Mouse (Mus musculus): ENCODE results near the gene A630001G21Rik. TPM values are rescaled to one million over a fixed set of nuclear protein-coding genes. Genes with fewer than 3 reads are reported as not detected.
"Not testable (repeated sequence)": the region's sequence is repeated elsewhere in the genome, so short reads cannot be mapped to it uniquely, and the experiment has no call there.

The A630001G21Rik gene
- 59.3 and 63.8 TPM in 2 replicates for total RNA-seq (2015)
- total RNA-seq (2017): 51.5 and 56.9 TPM in 2 replicates

DNA sequence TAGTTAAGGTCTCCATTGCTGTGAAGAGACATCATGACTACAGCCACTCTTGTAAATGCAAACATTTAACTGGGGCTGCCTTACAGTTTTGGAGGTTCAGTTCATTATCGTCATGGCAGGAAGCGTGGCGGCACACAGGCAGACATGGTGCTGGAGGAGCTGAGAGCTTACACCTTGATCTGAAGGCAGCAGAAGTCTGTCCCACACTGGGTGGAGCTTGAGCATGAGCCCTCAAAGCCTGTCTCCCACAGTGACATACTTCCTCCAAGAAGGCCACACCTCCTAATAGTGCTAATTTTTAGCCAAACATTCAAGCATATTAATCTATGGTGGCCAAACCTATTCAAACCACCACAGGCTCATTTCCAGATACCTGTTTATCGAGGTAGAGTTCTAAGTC is at the start of gene A630001G21Rik:
Gene A630001G21Rik (minus strand): TSS at position 208 of the 400 bp plus-strand sequence.
- ATAC-seq (ENCODE audit: poor library complexity, severe bottlenecking): no peak

DNA sequence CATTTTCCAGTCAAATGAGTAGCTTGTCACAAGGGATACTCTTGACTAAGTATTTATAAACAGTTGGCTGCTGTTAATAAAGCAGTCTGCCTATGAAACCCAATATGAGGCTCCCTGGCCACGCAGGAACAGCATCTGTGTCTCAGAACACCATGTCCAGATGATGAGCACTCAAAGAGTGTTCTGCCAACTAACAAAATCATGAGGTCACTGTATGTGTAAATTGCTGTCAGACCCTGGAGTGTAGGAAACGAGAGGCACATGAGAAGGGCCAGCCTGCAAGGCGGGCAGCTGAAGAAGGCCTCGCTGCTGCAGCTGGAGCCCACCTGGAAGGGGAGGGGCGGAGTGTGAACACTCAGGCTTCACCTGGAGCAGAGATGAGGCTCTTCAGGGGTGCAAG is 48.7 kb upstream of the A630001G21Rik start:
- no peak for ATAC-seq (ENCODE audit: poor library complexity, severe bottlenecking)

DNA sequence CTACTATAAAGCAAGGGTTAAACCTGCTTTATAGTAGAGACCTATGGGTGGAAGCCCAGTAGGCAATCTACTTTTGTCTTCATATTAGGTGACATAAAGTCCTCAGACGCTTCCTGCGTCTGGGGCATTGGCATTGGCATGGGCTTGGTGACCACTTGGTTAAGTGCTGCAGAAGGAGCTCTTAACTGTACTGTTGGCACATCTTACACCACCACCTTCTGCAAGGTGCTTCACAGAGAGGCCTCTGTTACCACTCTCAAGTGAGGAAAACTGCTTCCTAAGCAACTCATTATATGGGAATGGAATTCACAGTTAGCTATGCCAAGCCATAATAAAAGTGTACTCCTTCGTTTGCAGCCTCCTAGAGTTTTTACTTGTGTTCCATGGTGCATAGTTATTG is 46.5 kb upstream of the A630001G21Rik start:
- no peak for ATAC-seq (ENCODE audit: poor library complexity, severe bottlenecking)

DNA sequence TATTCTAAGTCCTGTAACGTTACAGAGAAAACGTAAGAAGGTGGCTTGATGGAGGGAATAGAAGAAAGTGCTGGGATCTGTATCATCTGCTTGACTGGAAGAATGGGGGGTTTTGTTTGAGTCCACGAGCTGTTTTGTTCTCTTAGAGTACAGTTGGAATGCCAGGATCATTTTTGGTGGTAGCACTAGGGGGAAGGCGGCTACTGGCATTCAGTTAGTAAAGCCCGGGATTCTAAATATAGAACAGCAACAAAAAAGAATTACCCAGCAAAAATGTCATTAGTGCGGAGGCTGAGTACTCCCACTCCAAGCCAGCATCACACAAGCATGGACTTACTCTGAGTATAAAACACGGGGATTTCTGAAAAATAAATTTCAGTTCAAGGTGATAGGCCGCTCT is 43.8 kb upstream of the A630001G21Rik start:
- no peak for ATAC-seq (ENCODE audit: poor library complexity, severe bottlenecking)

DNA sequence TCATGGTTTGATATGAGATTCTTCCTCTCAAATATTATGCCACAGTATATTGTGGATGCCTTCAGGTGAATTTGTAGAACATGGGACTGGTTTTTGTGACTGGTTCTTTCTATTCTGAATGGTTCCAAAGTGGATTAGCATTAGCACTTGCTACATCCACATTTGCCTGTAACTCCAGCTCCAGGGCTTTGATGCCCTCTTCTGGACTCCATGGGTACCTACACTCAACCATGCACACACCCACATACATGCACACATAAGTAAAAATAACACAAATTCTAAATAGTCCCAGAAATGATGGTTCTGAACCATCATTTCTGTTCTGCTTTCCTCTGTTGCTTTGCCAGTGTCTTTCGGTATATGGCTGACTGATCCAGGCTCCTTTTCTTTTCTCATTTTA is 41.3 kb upstream of the A630001G21Rik start:
- ATAC-seq (ENCODE audit: poor library complexity, severe bottlenecking): no peak

DNA sequence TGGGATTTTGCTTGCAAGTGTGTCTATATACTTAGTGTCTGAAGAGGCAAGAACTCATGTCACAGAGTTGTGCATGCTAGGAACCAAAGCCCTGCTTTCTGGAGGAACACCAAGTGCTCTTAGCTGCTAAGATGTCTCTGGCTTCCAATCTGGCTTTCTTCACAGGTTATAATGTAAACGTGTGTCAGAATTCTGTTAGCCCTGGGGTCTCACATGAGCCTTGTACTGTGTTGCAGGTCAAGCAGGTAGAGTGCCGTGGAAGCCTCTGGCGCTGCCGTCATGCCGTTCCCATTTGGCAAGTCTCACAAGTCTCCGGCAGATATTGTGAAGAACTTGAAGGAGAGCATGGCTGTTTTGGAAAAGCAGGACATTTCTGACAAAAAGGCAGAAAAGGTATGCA is 39.7 kb upstream of the A630001G21Rik start:
- ATAC-seq (ENCODE audit: poor library complexity, severe bottlenecking): no peak

DNA sequence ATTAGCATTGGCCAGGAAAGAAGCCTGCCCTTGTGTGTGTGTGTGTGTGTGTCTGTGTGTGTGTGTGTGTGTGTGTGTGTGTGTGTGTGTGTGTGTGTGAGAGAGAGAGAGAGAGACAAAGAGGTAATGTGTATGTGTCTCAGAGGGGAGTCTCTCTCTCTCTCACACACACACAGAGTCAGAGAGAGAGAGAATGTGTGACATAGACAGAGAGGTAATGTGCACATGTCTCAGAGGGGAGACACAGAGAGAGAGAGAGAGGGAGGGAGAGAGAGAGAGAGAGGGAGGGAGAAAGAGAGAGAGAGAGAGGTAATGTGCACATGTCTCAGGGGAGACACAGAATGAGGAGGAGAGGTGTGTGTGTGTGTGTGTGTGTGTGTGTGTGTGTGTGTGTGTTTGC is 35.8 kb upstream of the A630001G21Rik start:
- ATAC-seq (ENCODE audit: poor library complexity, severe bottlenecking): not testable (repeated sequence)

DNA sequence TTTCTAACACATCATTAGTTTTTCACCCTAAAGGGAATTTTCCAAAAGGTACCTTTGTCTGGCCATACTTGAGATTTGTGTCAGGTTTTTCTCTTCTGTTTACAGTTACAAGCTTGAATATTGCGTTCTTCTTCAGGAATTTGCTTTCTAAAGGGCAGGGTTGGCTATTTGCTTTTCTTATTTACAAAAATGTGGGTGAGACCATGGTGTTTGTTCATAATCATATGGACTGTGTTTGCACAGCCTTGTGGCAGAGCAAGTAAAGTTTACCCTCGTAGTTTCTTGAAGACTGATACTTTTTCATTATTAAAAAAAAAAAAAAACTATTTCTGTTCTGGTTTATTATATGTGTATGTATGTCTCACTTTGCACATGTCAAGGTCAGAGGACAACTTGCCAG is 32.3 kb upstream of the A630001G21Rik start:
- no peak for ATAC-seq (ENCODE audit: poor library complexity, severe bottlenecking)

DNA sequence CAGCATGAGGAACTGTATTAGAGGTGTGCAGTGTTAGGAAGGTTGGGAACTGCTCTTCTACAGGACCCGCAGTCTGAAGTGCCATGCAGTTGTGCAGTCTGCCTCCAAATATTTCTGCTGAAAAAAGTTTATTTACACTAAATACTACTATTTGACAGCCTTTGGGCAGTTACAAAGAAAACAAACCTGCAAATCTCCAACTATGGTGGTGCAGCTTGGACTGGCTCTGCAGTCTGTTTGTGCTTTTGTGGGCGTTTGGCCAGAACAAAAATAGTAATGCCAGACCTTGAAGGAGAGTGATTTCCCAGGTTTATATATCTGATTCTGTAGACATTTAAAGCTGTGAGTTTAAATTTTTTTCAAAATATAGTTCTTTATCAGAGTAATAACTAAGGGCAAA is 31.9 kb upstream of the A630001G21Rik start:
- ATAC-seq (ENCODE audit: poor library complexity, severe bottlenecking): no peak

DNA sequence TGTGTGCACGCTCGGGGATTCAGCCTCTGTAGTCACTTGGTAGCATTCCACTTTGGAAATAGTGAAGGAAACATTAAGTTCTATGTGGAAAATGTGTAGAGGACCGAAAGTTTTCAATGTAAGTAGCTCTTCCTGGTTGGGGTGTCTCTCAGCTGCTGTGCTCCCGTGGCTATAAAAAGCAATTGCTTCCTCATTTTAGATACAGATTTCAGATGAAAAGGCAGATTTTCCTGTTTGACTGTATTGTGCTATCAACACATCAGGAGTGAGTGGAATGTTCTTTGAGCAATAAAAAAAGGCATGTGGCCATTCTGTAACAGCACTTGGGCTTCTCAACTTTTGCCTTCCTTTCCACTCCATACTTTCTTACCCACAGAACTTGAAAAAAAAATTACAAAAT is 30.8 kb upstream of the A630001G21Rik start:
- peak; percentile 69 for ATAC-seq (ENCODE audit: poor library complexity, severe bottlenecking)

DNA sequence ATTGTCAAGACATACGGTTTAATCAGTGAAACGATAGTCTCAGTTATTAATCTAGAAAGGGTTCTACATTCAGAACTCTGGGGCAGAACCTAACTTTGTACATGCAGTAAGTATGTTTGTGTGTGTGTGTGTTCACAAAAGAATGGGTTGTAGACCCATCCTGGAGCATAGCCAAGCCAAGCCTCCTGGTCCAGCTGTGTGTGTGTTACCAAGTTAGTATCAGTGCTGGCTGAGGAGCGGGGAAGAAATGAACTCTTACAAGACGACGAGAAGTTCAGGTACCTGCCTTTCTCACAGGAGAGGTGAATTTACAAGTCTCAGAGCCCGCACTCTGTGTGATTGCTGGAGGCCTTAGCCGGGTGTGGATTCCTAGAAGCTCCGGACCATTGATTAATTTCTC is 26.1 kb upstream of the A630001G21Rik start:
- no peak for ATAC-seq (ENCODE audit: poor library complexity, severe bottlenecking)

DNA sequence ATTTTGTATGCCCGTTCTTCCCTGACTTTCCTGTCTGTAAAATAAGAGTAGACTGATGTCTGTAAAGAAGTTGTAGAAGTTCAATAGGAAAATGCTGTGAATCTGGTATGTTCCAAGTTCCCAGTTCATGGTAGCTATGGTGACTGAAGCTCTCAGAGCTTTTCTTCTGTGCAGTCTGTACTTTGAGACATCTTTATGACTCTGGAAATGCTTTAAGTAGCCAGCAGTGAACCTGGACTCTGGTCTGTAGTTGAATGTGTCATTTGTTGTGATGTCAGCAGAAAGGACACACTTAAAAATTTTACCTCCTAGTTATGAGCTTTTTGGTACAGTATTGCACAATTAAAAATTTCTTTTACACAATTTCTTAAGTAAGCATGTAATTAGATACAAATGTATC is 24.1 kb upstream of the A630001G21Rik start:
- no peak for ATAC-seq (ENCODE audit: poor library complexity, severe bottlenecking)

DNA sequence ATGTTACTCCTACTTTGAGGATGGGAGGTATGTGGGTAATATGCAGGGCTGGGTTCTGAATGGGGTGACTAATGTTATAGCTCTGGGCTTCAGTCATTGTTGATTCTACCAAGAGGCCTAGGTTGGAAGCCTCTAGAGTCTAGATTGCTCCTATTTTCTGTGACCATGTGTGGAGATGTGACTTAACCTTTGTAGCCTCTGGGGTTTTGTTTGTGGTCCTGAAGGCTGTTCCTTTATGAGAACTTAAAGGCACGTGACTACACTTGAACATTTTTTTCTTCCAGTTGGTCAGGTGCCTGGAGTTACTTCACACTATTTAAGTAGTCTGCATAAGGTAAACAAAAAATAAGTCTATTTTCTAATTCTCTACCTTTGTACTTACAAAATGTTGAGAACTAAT is 21.3 kb upstream of the A630001G21Rik start:
- peak; percentile 21; the same call in 1 of the 2 replicates for ATAC-seq (ENCODE audit: poor library complexity, severe bottlenecking)

DNA sequence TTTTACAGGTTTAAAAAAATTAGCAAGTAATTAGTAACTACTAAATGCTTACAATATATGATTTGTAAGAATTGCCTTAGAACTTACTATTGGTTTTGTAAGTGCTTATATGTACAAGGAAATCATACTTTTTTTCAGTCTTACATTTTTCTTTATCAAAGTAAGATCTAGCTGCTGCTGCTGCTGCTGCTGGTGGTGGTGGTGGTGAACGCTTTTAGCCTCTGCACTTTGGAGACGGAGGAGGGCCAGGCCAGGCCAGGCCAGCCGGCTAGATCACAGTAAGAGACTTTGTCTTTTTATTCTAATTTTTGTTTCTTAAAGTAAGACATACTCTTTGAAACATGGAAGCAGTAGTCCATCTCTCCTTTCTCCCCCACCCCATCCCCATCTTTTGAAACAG is 16.8 kb upstream of the A630001G21Rik start:
- no peak for ATAC-seq (ENCODE audit: poor library complexity, severe bottlenecking)

DNA sequence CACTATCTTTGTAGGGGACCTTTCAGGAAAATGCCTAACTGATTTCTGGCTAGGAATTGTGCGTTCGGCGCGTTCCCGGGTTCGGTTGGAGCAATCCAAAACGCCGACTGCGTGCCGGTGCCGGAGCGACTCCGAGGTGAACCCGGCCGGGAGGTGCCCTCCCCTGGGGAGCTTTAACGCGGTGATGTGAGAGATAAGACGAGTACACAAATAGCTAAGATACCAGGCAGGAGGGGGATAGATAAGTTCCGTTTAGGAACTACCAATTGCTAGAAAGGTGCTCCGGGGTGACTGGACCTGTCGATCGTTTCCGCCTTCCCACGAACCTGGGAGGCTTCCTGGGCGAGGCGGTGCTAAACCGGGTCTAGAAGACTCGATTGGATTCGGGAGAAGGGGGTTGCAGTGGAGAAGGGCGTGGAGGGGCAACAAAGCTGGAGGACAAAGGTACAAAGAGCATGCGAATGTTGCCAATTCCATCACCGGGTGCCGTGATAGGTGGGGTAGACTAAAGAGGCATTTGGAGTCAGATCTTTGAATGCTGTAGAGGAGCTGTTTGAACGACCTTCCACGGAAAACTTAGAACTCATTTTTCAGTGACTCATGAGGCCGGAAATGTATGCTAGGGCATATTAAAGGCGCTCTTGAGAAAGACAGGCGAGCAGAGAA is 15.8 kb upstream of the A630001G21Rik start:
- peak; percentile 57 for ATAC-seq (ENCODE audit: poor library complexity, severe bottlenecking)

DNA sequence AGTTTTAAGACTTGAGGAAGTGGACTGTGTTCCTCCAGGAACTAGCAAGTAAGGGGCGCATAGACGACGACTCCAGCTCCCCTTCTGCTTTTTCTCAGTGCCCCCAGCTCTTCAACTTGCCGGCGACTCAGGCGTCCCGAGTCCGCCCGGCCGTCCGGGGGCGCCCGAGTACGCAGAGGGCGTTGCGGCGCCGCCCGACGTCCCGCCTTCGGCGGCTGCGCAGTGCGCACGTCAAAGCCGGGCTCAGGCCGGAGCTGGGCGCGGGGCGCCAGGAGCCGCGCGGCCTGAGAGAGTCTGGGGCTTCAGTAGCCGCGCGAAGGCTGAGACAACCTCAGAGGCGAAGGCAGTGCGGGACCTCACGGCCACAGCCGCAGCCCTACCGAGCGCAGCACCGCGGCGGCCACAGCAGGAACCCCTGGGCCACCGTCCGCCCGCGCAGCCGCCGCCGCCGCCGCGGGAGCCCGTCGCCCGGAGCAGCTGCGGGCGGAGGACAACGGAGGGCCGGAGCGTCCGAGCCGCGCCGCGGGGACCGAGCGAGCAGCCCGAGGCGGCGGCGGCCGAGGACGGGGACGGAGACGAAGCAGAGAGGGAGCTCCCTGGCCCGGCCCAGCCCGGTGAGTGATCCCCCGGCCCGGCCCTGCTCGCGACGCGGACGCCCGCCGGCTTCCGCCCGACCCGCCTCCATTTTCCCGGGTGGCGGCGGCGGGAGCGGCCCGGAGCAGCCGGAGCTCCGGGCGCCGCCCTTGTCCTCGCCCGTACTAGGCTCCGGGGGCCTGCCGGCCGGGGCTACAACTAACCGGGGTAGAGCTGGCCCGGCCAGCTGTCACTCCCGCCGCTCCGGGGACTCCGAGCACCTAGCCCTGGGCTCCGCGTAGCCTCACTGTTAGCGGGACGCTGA is 15.0 kb upstream of the A630001G21Rik start, which contains the start of gene Cab39:
Gene Cab39 (plus strand): TSS at position 234 of the 898 bp plus-strand sequence.
- ATAC-seq (ENCODE audit: poor library complexity, severe bottlenecking): peak; percentile 90

DNA sequence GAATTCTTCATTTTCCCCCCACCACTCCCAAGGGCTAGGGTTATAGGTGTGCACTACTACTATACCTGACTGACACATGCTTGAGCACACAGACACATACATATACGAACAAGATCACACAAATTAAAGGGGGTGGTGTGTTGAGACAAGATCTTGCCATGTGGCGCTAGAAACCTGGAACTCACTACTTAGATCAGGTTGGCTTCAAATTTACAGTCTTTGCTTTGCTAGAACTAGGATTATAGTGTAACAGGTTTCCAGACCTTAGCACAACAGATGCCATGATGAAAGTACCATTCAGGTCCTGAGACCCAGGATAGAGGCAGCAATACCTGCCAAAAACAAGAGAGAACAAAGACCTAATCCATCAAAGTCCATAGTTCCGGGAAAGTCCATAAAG is 13.0 kb upstream of the A630001G21Rik start:
- ATAC-seq (ENCODE audit: poor library complexity, severe bottlenecking): no peak

DNA sequence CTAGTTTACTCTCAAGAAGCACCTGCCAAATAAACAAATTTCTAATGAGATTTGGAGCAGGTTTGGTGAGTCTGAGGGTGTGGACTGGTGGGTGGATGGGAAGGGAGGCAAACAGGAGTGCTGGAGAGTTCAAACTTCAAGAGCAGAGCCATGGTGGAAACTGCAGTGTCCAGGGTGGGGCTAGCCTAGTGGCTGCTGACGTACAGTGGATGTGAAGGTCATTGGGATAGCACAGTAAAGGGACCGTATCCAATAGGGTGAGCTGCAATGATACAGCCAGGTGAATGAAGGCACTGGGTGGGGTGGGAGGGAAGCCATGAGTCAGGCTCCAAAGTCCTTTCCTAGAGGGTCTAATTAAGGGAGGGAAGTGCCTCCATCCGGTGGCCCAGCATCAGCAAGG is 12.1 kb upstream of the A630001G21Rik start:
- no peak for ATAC-seq (ENCODE audit: poor library complexity, severe bottlenecking)

DNA sequence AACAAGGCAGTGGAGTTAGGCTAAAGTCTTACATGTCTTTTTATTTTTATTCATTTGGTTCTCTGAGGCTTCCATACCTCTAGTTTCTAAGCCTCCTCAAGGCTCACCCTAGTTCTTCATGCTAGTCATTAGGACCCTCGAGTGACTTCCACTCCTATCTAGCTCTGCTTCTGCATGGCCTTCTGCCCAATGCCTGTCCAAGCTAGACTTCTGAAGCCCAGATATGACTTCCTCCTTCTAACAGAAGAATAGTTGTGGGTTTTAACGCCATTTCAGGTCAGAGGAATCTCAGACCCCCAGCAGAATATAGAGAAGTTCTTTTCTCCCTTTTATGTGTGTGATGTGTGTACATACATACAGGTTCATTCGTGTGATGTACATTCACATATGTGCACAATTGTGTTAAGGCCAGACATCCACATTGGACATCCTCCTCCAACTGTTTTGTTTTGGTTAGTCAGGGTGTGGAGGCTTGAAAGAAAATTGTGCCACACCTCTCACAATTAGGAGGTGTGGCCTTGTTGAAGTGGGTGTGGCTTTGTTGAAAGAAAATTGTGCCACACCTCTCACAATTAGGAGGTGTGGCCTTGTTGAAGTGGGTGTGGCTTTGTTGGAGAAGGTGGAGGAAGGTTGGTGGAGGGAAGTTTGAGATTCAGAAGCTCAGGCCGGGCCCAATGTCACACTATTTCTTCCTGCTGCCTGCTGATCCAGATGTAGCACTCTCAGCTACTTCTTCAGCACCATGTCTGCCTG is 1.2 kb upstream of the A630001G21Rik start:
- ATAC-seq (ENCODE audit: poor library complexity, severe bottlenecking): peak; percentile 82

DNA sequence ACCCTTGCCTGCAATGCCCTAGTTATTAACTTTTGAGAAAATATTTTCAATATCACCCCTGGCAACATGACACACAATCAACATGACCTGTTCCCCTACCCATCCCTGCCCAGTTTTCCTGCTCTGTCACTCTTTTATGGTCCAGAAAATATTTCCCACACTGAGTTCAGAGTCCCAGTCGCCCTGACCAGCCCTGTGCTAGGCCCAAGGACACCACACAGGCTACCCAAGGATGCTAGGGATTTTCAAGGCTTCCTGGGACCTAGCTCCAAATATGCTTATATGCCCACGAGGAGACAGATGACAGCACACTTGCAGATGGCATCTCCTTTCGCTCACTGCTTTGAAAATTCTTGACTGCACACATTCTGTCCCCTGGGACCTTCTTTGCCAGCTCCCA is 569 bp upstream of the A630001G21Rik start:
- no peak for ATAC-seq (ENCODE audit: poor library complexity, severe bottlenecking)

DNA sequence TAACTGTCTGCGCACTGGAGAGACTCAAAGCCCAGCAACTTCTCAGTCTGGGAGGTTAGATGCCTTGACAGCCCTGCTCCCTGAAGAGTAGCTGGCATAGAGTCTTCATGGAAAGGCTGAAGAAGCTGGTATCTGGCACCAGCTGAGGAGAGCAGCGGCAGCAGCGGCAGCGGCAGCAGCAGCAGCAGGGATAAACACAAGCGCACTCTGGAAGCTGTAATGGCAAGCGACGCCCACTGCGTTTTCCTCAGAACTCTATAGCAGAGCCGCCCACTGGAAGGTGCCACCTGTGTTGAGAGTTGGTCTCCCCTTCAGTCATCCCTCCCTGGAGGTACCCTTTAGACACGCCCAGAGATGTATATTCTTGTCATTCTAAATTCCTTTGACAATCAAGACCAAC is 2.3 kb downstream of the A630001G21Rik start:
- ATAC-seq (ENCODE audit: poor library complexity, severe bottlenecking): no peak

All from megakaryocyte, adult 5-6 weeks (primary cell).